Mouse (Mus musculus) monocyte, adult 5-6 weeks (primary cell): Measurements from ENCODE around the gene Gm42372. TPM values are rescaled to one million over a fixed set of nuclear protein-coding genes. Genes with fewer than 3 reads are reported as not detected.
"Not testable (repeated sequence)": the region's sequence is repeated elsewhere in the genome, so short reads cannot be mapped to it uniquely, and the experiment has no call there.

Experiments
- ATAC-seq: fragments of 153-309, 156-312 bp; replicated peaks from 2 replicates; pipeline ENCODE4 v1.8.0; 2017; ENCODE audit warnings: mild to moderate bottlenecking; ENCODE audit not compliant: low TSS enrichment, insufficient number of reproducible peaks, severe bottlenecking, poor library complexity, low FRiP score
- total RNA-seq: library from RNA; stranded (forward); fragments of 200-1000, 200-491, 200-594 nt; gene quantifications from 3 replicates; pipeline ENCODE4 v1.2.3, GENCODE M21; 2017

The Gm42372 gene
- 0.49 to 0.75 TPM (median 0.67 TPM) in 3 replicates for total RNA-seq

DNA sequence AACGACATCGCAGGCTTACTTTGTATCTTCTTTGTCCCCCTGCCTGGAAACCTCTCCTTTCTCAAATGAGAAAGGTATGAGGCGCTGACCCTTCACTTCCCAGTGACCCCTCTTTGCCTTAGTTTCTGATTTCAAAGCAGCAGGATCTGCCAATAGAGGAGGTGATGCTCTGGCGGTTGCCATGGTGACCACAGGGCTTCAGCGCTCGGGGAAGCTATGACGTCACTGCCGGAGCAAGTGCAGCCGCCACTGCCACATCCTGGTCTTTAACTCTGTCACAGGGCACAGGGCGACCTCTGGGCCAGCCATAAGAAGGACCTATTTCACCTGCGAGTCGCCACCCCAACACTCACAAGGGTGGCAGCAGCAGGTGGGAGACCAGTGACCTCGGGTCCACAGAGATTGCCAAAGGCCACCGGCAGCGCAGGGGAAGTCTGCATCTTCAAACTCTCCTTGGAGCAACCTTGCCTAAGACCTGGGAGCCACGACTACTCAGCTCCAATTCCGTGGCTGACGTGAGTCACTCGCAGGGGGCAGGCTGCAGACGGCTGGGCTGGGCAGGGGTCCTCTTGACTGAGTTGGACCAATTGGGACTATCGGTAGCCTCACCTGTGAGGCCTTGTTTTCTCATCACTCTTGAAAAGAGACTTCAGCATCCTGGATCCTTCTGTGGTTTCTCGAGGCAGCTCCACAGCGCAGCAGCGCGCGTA is at the start of gene Gm42372:
Gene Gm42372 (plus strand): TSS at position 228 of the 710 bp plus-strand sequence.
- peak; percentile 77 for ATAC-seq

- no peak for ATAC-seq
Measured at GRCm38 (mm10) chr7:16937312-16937711, 45.6 kb upstream of the Gm42372 start.

- ATAC-seq: no peak
Measured at GRCm38 (mm10) chr7:16938117-16938791, 44.6 kb upstream of the Gm42372 start.

DNA sequence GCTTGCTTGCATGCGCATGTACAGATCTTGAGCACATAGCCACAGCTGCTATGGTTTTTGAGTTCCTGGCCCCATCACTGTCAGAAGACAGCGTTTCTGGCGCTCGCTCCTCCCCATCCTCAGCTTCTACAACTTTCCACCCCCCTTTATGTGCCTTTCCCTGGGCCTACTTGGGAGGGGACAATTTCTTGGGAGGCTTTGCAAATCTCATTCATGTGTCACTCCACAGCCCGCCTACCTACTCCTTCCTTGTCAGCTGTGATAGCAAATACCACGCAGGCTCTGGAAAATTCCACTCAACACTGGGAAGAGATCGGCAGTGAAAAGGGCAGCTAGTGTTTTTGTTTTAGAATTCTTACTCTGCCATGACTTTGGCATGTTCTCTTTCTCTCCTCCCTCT is 42.6 kb upstream of the Gm42372 start:
- ATAC-seq: no peak

GRCm38 (mm10) chr7:16942861-16943260 is 40.0 kb upstream of the Gm42372 start:
- ATAC-seq: no peak

DNA sequence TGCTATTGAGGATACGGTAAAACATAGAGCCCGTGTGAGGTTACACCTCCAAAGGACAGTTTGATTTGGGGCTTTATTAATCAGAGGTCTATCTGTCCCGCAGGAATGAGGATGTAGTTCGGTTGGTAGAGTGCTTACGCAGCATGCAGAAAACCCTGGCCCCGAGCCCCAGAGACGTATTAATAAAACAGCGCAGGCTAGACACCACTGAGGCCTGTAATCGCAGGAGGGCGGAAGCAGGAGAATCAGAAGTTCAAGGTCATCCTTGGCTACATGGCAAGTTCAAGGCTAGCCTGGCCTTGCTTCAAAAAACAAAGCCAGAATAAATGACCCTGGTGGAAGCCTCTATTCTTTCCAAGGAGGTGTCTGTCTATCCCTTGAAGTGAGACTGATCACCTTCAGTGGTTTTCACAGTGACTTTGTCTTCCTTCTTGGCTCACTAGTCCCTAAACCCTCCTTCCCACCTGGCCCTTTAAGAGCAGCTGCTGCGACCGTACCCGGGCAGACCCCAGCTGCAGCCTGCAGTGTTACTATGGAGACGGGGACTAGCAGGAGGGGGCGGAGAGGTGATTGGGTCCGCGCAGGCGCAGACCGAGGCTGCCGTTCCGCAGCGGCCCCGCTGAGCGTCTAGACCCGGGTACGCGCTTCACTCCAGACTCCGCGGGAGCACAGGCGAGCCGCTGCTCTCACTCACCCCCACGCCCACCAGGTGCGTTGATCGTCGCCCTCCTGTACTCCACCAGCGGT is 38.7 kb upstream of the Gm42372 start, which contains the start of gene Pnmal2:
Gene Pnmal2 (plus strand): TSS at position 622 of the 747 bp plus-strand sequence.
- no peak for ATAC-seq

DNA sequence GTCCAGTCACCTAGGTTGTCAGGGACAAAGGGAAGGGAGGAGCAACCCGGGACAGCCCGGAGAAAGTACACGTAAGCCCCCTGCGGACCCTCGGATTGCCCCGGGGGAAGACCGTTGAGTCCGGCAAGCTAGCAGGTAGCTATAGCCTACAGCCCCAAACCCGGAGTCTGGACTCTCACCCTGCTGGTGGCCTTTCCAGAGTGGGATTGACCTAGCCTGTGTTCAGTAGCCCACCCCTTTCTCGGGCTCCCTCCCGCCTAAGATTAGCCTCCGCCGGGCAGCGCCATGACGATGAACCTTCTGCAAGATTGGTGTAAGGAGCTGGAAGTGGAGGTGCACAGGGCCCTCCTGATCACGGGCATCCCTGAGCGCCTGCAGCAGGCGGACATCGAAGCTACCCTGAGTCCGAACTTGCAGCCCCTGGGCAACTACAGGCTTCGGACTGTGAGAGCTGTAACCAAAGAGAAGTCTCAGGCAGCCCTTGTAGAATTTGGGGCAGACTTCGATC is 38.0 kb upstream of the Gm42372 start:
- no peak for ATAC-seq

GRCm38 (mm10) chr7:16945419-16945818 is 37.5 kb upstream of the Gm42372 start:
- ATAC-seq: no peak

DNA sequence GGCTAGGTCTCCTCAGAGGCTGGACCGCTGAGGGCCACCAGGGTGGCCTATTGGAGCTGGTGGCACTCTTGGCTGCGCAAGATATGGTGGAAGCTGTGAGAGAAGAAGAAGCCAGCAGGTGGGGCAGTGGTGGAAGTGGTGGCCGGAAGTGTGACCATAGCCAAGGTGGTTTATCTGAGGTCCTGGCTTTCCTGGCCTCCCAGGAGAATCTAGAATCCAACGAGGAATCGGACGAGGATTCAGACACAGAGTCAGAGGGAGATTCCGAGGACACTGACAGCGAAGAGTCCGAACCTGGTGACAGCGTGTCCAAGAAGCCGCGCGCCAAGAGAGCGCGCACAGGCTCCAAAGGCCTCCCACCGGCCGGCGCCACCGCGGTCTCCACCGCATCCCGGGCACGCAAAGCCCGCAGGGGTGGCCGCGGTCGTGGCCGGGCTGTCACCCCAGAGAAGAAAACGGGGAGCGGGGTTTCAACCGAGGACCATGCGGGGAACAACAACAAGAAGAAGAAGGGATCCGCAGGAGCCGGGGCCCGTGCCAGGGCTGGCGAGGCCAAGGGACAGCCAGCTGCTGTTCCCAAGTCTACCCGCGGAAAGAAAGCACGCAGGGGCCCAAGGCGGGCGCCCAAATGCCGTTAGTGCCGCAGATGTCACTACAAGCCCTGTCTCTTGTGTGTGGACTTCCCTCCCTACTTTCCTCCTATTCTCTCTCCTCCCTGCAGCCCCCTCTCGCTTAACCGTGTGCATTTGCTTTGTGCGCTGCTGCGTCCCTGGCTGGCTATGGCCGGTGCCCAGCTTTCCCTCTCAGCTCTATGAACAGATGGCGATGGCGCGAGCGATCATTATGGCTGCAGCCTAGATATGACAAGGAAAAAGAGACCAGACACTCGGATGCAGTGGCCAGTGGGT is 36.2 kb upstream of the Gm42372 start:
- ATAC-seq: no peak

DNA sequence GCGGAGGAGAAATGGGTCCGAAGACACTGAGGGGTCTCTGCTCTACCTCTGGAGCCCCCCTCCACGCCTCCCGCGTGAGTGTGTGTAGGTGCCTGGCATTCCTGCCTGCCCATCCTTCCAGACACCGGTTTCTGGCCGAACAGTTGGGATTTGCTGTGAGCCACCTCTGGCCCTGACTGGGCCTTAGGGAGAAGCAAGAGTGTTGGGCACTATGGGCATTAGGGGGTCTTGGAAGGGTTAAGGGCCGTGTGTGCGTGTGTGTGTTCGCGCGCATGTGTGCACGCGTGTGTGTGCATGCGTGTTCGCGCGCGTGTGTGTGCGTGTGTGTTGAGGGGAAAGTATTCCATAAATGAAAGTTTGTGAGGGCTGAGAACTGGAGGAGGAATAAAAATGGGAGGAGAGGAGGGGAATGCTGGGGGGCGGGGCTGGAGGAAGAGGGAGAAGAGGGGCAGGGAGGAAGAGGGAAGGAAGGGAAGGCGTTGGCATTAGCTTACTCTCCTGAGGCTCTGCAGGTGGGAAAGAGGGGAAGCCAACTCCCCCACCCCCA is 35.5 kb upstream of the Gm42372 start:
- no peak for ATAC-seq

- no peak for ATAC-seq
Measured at GRCm38 (mm10) chr7:16947959-16948361, 34.9 kb upstream of the Gm42372 start.

- no peak for ATAC-seq
Measured at GRCm38 (mm10) chr7:16948923-16949458, 33.9 kb upstream of the Gm42372 start.

DNA sequence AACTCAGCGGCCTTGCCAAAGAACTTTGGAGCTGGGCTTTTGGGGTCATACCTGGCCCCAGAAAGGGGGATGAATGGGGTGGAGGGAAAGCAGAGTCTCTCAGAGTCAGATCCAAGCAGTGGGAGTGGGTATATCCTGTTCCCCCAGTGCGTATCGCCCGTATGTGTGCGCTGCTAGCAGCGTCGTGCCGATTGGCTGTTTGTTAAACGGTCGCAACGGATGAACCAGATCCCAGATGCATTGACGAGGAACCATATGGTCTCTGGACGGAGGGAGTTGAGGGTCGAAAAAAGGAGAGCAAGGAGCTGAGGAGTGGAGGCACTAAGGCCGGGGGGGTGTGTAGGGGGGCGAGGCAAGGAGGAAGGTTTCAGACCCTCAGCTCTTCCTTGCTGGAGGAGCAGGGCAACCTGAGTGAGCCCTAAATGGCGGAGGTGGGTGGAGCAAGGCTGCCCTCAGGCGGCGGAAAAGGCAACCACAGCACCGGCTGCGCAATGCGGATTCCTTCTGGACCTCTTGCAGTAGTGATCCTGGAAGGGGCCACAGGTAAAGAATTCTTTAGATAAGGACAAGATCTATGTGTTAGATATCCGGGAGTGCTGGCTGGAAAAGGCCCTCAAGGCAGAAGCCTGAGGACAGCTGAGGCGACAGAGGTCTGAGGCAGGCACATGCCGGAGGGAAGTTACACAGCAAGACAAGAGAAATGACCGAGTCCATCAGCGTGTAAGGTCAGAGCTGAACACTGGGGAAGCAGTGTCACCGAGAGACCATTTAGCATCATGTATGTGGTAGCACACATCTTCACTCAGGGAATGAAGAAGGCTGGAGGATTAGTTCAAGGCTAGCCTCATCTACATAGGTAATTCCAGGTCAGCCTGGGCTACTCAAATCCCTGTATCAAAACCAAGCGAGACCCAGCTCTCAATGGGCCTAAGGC is 32.7 kb upstream of the Gm42372 start:
- ATAC-seq: peak; percentile 63

- ATAC-seq: peak; percentile 85
Measured at GRCm38 (mm10) chr7:16950861-16951635, 31.8 kb upstream of the Gm42372 start.

DNA sequence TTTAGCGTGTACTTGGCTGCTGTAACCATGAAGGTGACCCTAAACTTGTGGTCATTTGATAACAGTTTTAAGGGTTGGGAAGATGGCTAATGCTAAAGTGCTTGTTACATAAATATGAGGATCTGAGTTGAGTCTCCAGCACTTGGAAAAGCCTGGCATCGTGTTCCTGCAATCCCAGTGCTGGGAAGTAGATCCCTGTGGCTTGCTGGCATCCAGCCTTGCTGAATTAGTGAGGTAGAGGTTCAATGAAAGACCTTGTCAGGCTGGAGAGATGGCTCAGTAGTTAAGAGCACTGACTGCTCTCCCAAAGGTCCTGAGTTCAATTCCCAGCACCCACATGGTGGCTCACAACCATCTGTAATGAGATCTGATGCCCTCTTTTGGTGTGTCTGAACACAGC is 29.1 kb upstream of the Gm42372 start:
- ATAC-seq: not testable (repeated sequence)

GRCm38 (mm10) chr7:16955712-16956111 is 27.2 kb upstream of the Gm42372 start:
- ATAC-seq: no peak
